Mouse (Mus musculus) thymus, adult 2 months (tissue): ENCODE data around the gene Osbpl3.

Experiments
- CTCF ChIP-seq: fragments of 200-500 bp; IDR thresholded peaks from 2 replicates; pipeline ENCODE4 v1.5.1; 2012; ENCODE audit warnings: mild to moderate bottlenecking, control low read depth, low read length, moderate library complexity, borderline replicate concordance; ENCODE audit not compliant: control insufficient read depth, poor library complexity, insufficient read depth; ENCODE audit errors: extremely low read depth
- POLR2A ChIP-seq: fragments of 200-500 bp; IDR thresholded peaks from 2 replicates; pipeline ENCODE4 v1.6.1; 2012; ENCODE audit warnings: mild to moderate bottlenecking, low read length, control low read depth, moderate library complexity; ENCODE audit not compliant: control insufficient read depth, poor library complexity, insufficient read depth; ENCODE audit errors: extremely low read depth

DNA sequence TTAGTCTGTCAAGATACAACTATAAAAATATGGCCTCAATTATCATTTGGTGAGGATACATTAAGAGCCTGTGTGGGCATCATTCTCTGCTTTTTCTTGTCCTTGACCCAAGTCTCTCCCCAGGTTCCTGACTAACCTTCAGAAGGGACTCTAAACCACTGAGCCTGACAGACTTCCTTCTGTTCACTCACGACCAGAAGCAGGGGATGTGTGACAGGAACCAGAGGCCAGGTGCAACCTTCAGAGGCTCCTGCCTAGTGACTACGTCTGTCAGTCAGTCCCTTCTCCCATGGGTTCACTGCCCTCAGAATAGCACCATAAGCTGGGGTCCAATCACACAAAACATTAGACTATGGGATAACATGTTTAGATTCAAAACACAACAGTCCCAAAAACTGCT, 208.6 kb downstream of the Osbpl3 start:
- TF ChIP-seq CTCF (no peak), POLR2A (no peak)
